Mouse (Mus musculus) layer of hippocampus, postnatal 14 days (tissue): Measurements from ENCODE around the gene Ppm1l. TPM values are rescaled to one million over a fixed set of nuclear protein-coding genes. Genes with fewer than 3 reads are reported as not detected.

ENCODE experiments used
- DNase-seq, 2 experiments: peaks; one replicate each; pipeline ENCODE4 v3.0.0; 2021 to 2022; ENCODE audit warnings: low spot score in 2 of 2, mixed read lengths in 1 of 2
- long read RNA-seq, 2 experiments: library from polyadenylated mRNA; stranded (forward); transcript quantifications; one replicate each; pipeline ENCODE4 v2.0.0; 2021
- total RNA-seq, 2 experiments: library from RNA; stranded (reverse); gene quantifications; 2 replicates each; pipeline ENCODE4 v1.2.3; 2021

Ppm1l gene
- total RNA-seq, result 10 to 100 TPM; 55.2 to 55.4 TPM
- long read RNA-seq, experiment 1, full-length matches to known transcripts, result 16 of 20 reads
- long read RNA-seq, experiment 1, partial matches to known transcripts, result 0 of 20 reads
- long read RNA-seq, experiment 1, other reads (novel, unspliced or antisense), result 4 of 20 reads
- long read RNA-seq, experiment 2, full-length matches to known transcripts, result 23 of 33 reads
- long read RNA-seq, experiment 2, partial matches to known transcripts, result 0 of 33 reads
- long read RNA-seq, experiment 2, other reads (novel, unspliced or antisense), result 10 of 33 reads

DNA sequence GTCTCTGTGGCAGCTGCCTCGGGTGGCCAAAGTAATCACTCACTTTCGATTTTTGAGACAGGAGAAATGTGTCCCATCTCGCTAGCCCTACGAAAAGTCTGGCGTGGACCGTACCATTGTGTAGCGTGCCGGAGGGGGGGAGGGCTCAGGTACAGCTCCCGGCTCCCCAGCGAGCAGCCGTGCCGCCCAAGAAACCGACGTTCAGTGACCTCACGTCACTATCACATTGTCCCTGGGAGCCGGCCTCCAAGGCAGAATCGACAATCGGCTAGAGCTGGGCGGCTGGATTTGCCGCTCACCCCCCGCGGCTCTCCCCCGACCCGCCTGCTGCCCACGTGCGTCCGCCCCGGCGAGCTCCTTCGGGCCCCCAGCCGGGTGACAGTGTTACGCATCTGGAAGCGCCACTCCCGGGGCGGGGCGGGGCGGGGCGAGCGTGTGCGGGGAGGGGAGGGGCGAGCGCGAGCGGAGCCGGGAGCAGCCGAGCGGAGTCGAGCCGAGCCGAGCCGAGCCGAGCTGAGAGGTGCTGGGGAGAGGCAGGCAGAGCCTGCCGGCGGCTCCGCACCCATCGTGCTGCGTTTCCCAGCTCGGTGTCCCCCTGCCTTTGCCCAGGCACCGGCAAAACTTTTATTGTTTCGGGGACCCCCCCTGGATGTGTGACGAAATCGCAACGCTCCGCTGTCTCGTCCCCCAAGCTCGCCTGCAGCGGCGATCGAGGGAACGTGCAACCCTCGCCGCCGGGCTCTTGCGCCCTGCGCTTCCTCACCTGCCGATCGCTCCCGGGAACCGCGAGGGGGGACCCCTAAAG, at the start of gene Ppm1l:
Gene Ppm1l, plus strand, starts transcription at position 471 of the 805 bp plus-strand sequence.
- DNase-seq, result peak; percentile 93

DNA sequence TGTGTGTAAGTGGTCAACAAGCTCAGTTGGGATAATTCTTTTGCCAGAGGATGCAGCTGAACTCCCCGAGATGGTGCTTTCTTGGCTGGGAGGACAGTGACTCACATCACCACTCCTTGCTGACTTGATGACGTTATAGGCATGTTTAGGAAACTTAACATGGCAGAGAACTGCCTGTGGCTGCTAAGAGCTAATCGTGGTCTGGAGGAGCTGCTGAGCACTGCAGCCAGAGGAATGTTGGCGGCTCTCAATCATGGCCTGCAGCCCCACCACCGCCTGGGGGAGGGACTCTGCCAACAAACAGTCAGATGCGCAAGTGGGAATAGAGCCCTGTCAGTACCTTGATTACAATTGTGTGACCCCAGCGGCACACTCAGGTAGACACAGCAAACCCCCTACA, 44.8 kb upstream of the Ppm1l start:
- no peak for DNase-seq

DNA sequence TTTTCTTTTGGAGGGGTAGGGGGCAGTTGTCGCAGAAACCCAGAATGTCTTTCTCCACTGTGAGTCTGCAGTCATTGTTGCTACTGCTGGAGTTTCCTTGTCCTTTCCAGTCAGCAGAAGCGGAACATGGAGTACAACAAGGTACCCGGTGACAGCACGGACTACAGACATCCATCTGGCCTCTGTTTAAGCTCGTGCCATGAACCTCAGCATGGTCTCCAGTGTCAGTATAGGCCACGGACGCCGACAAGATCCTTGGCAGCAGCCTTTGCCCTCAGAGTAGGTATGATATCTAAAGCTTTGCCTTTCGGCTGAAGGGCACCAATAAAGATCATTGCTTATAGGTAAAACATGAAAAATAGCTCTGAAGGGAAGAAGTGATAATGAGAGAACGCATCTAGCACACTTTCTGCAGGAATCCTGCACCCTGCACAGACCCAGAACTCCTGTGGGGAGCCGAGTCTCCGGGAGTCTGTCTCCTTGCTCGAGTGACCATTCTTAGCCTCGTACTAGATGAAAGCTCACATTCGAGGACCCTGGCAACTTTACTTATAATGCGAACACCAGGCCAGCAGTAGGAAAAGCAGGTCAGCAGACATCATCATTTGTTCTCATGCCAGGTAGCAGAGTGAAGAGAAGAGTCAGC, 42.5 kb upstream of the Ppm1l start:
- peak in 1 of 2 experiments; percentile 11 for DNase-seq

DNA sequence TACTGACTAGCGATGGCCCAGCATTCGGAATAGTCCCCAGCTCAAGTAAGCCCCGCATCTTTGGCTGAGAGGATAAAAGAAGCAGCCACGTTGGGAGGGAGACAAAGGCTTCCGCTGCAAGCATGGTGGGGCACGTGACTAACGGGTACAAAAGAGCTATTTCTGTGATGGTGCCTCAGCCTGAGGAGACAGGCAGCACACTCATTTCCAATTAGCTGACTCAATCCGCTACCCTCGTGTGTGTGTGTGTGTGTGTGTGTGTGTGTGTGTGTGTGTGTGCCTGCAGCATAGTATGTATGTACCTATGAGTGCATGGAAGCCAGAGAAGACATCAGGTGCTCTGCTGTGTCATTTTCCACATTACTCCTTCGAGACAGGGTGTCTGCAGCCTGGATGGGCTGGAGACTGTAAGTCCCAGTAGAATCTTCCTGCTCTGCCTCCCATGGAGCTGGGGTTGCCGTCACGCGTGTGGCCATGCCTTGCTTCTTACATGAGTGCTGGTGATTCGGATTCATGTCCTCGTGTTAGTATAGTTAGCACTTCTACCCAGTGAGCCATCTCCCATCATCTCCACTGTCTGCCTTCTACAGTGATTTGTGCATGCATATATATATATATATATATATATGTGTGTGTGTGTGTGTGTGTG, 41.9 kb upstream of the Ppm1l start:
- peak; percentile 18 to 19 for DNase-seq

DNA sequence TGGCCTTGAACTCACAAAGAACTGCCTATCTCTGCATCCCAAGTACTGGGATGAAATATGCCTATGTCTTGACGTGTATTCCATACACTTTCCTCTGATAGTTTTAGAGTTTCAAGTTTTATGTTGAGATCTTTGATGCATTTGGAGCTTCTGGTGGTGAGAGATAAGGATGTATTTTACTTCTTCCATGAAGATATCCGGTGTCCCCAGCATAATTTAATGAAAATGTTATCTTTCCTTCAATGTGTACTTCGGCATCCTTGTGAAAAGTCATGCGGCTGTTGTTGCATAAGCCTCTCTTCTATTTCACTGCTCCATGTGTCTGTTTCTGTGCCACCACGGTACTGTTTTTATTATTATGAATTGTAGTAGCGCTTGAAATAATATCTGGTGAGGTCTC, 38.0 kb upstream of the Ppm1l start:
- DNase-seq, result no peak

DNA sequence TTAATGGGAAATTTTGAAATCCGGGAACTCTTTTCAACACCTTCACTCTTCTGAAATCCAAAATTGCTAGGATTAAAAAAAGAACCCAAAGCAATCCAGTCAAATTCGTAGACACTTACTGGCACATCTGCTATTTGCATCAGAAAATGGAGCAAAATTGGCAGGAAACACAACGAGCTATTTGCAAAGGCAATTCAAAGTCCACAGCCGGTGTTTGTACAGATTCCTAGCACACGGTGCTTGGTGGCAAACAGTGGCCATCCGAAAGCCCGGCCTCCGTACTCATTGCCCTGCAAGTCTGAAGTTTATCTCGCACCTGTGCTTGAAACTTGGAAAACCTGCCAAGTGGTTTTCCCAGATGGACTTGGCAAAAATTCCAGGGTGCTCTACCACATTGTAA, 34.3 kb upstream of the Ppm1l start:
- peak; percentile 18 to 45 for DNase-seq

DNA sequence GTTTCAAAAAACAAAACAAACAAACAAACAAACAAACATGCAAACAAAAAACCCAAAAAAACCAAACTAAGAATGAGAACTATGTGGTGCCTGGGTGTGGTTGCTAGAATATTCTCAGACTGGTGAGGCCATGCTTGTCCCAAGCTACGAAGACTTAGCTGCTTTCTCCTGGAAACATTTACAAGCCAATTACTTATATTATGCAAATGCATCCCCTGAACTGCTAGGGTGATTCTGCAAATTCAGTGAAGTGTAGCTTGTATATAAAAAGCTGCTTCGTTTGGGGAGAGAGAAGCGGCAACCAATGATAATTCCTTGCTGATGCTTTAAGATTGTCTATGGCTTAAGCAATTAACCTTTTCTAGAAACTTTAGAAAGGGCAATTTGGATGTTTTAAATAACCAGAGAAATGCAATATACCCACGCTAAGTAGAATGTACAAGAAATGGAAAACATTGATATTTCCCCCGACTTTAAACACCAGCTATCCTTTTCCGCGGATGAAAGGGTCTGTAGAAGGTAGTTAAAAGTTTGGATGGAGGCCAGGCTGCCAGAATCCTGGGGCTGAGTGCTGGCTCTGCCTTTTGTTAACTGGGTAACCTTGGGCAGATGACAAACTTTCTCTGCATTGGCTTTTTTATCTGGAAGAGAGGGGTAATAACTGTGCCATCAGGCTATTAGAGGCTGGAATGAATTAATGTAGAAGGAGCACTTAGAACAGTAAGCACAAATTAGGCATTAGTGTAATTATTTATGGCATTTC, 33.4 kb upstream of the Ppm1l start:
- peak in 1 of 2 experiments; percentile 17 for DNase-seq

DNA sequence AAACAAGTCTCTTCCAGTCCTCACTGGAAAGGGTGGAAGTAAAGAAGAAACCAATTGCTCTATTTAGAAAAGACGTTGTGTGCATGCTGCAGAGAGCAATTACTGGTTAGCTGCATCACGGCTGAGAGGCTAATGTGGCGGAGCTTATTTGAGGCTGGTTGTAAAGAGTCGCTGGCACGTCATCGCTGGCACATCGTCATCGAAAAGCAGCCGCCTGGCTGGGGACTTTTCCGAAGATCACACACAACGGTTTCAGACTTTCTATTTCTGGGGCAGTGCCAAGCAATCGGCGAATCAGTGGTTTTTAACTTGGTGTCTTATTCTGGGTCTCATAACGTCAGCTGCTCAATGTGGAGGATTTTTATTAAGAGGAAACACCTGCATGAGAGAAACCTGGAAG, 26.8 kb upstream of the Ppm1l start:
- peak; percentile 30 to 50 for DNase-seq

DNA sequence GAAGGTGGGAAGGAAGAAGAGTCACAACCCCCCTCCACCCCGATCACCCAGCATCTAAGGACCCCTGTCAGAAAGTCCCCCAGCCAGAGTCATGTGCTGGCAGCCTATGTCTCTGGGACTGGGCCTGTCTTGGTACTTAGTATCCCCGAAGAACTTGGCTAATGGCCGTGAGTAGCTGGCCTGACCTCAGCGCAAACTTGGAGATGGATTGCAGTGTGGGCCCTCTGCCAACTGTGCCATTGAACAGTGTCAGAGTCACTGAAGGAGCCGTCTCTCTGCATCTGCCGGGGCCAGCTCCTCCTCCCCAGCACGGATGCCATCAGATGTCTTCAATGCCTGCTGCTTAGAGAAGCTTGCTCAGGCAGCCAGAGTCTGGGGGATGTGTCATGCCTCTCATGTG, 26.4 kb upstream of the Ppm1l start:
- DNase-seq, result peak; percentile 52 to 70

DNA sequence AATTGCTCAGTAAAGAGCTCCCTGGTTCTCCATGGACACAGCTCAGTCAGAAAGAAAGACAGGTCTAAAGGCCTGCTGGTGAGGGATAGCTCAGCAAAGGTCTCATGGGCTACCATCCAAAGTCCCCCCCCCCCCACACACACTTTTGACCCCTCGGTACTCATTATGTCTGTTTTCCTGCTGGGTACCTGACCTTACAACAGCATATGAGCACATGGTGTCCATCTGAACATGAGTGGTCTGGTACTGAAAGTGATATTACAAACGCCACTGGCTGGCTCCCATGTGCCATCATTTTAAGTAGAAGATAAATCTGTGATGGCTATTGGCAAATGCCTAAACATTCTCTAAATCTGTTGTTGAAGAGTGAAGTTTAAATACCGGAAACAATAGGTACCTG, 25.8 kb upstream of the Ppm1l start:
- no peak for DNase-seq

DNA sequence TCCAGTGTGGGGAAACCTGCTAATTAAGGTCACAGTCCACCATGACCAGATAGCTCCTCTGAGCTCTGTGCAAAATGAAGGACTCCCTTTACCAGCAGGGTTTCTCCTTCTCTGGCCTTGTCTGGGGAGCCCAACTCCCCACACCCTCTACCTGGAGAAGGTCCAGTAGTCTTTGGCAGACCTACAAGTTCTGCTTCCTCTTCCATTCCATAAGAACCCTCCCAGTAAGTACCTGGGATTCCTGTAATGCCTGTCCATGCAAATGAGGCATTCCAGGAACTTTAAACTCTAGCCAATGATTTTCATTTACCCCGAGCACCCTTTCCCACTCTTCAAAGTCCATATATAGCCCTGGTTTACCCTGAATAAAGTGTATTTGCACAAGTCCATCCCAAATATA, 24.0 kb upstream of the Ppm1l start:
- DNase-seq, result no peak

DNA sequence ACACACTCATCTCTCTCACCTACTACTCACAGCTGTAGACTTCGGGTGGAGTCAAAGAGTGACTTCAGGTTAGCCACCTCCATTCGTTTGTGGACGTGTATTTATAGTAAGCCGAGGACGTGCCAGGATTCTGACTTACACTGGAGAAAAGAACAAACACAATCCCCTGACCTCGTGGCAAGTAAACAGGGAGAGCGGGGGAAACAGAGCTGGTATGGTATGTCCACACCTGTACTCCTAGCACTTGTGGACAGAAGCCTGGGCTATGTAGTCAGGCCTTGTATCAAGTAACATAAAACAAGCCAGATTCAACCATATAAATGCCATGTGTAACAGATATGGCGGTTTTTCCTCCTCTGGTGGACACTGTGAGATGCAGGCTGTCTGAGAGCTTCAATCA, 20.4 kb upstream of the Ppm1l start:
- DNase-seq, result no peak

DNA sequence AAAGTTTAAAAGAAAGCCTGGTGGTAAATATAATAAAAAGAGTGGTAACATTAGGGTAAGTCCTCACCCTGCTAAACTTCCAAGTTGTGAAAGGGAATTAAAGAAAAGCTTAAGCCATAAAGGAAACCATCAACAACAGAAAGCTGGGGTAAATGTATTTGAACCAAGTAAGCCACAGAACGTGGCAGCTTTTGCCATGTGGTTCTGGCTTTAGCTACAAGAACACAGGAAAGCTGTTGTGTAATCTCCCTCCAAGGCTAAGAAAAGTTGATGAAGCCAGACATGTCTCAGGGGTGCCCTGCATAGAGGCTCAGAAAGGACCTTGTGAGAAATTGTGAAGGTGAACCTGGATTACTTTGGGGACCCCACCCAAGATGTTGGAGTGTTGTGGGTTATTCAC, 16.5 kb upstream of the Ppm1l start:
- no peak for DNase-seq

DNA sequence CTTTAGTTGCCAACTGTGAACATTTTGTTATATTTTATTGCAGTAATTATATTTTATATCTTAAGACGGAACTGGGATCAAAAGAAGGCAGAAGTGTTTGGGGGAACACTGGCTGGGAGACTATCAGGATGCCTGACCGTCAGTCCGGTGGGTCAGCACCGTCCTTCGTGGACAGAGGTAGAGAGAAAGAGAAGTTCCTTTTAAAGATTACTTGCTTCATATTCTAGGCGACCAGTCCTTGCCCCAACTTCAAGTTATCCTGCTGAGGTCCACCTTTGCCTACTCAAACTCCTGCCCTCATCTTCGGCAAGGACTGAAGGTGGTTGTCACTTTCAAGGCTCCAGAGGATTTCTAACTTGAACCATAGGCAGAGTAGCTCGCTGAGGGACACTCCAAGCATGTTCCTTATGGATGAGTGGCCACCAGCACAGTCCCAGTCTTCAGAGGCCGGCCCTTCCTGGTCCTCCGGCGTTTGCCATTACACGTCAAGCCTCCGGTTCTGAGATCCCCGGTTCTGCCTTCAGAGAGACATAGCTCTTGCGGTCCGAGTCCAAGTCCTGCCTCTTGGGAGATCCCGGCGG, 761 bp upstream of the Ppm1l start:
- DNase-seq, result no peak

DNA sequence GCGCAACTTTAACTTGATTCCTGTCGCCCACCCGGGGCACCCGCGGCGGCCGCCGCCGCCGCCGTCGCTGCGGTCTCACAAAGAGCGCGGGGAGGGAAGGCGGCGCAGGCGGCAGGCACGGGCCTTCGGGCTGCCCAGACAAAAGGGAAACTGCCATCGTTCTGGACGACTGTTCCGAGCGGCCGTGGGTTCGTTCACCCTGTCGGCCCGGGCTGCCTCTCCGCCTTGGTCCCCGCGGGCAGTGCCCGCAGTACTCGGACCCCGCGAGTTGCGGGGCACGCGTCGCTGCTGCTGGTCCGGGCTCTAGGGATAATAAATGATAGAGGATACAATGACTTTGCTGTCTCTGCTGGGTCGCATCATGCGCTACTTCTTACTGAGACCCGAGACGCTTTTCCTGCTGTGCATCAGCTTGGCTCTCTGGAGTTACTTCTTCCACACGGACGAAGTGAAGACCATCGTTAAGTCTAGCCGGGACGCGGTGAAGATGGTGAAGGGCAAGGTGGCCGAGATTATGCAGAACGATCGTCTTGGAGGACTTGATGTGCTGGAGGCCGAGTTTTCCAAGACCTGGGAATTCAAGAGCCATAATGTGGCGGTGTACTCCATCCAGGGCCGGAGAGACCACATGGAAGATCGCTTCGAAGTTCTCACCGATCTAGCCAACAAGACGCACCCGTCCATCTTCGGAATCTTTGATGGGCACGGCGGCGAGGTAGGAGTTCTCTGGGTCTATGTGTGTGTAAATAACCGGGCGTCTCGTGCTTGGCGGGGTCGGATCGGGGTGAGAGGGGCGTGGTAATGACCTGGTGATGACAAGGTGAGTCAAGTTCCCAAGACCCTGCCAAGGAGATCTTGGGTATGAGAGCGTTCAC, 827 bp downstream of the Ppm1l start:
- peak in 1 of 2 experiments; percentile 41 for DNase-seq

DNA sequence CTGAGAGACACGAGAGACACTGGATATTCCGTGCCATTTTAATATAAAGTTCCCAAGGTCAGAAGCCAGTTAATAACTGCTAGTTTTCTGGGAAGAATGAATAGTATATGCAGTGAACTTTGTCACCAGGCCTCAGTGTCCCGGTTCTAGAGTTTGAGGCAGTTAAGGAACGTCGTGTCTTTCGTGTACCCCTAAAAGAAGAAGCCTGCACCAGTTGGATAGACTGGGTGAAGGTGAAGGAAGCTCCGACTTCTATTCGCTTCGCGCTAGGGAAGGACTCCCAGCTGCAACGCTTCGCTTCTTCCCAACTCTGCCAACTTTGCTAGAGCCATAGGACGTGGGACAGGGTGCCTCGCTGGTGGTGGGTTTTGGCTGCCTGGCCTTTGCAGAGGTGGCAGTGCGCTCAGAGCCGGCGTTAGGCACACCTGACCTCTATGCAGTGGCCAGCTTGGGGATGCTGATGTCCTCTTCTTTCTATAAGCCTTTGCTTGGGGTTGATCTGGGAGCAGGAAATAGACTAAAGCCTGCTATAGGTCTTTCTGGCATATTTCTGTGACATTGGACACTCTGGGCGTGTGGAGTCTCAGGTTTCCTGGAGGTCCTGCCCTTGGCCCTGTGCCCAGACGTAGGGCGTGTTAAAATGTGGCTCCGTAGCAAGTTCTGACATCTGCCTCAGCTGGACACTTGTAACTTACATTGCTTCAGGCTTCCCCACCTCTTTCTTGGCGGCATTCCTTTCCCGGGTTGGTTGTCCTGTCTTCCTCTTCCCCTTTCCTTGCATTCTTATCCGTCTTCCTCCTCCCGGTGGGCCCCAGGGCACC, 1.7 kb downstream of the Ppm1l start:
- DNase-seq, result no peak

DNA sequence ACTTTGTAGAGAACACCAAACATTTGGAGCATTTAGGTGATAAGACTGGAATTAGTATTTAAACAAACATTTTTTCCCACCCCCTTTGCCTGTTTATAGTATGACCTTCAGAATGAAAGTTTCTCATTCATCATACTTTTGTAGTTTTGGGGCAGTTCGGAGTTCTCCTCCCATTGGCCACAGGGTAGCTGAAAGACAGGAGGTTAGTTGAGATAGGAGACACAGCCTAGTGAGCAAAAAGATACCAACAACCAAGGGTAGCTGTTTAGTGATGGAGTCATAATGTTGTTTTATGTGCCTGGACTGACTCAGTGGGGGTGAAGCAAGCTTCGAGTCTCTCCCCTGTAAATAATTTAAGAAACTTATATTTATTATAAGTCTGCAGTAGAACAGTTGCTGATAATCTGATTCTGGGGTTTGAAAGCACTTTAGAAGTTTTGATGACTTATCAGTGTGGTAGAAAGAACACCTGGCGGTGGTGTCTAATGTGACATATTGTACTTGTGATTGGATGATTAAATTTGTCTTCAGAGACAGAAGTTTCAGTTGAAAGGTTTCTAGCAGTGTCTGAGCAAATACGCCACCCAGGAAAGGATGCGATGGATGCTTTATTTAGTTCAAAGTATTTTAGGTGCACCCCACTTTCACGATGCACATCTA, 2.5 kb downstream of the Ppm1l start:
- no peak for DNase-seq

DNA sequence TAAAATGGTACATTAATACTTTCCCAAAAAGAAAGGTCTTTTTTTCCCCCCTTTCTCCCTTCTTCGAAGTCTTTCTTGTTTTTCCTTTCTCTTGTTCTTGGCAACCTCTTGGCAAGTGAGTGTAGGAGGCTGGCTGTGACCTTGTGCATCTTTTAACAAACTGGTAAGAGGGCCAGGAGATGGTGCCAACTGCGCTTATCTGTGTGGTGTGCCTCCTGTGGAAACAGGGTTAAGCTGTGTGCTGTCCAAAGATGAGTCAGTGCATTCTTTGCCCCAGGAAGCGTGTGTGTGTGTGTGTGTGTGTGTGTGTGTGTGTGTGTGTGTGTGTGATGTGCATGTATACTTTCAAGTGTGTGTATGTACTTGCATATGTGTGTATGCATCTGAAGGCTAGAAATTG, 7.3 kb downstream of the Ppm1l start:
- no peak for DNase-seq
